Mouse (Mus musculus): ENCODE results near the gene Gm49368. TPM values are rescaled to one million over a fixed set of nuclear protein-coding genes. Genes with fewer than 3 reads are reported as not detected.

Gm49368 gene
- total and polyA plus RNA-seq, 2 experiments from 2014 or later = not detected

DNA sequence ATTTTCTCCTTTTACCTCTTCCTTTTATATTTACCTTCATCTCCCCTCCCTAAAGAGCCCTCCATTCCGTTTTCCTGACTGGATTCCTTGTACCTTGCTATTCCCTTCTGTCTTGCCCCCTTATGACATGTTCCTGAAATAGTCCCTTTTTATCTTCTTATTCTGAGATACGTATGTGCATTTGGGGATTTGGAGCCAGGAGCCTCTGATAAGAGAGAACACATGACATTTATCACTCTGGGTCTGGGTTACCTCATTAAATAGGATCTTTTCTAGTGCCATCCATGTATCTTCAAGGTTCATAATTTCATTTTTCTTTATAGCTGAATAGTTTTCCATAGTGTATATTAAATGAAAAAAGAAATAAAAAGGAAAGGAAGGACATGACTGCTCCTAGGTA lies 16.8 kb upstream of the Gm49368 start:
- Histone ChIP-seq H3K4me3 (ENCODE audit: low read depth, low read length) (no peak overlapping the region), H3K4me1 (ENCODE audit: control insufficient read depth, insufficient read depth) (0 out of 2 replicates have a peak, but pooled peaks cover 5% of the 10 kb centered on the region), H3K36me3 (replicated peaks; ENCODE audit: control insufficient read depth, insufficient read depth, low read length) (no peaks in the 10 kb centered on the region), H3K27ac (ENCODE audit: low read depth) (no peak overlapping the region), H3K4me2 (ENCODE audit: low read depth, low read length) (no peak overlapping the region), H3K9me3 (replicated peaks; ENCODE audit: control insufficient read depth, low read length) (no peaks in the 10 kb centered on the region), H3K27me3 (ENCODE audit: control insufficient read depth, insufficient read depth, low read length) (no peaks in the 10 kb centered on the region), H3K9ac (replicated peaks; ENCODE audit: low read depth, low read length) (no peak overlapping the region)
- DNase-seq (ENCODE audit: low spot score) = no peak
- no peak for TF ChIP-seq CTCF (IDR thresholded peaks at IDR 0.05; ENCODE audit: low read depth)
- WGBS = 15% methylated on average over 2 of the region's 2 CpGs
- ATAC-seq (ENCODE audit: insufficient read depth, low read depth) = no peak

- Histone ChIP-seq H3K9me3 (replicated peaks; ENCODE audit: control insufficient read depth, low read length) (no peaks in the 10 kb centered on the region), H3K9ac (replicated peaks; ENCODE audit: low read depth, low read length) (no peak overlapping the region), H3K27me3 (ENCODE audit: control insufficient read depth, insufficient read depth, low read length) (no peaks in the 10 kb centered on the region), H3K4me3 (ENCODE audit: low read depth, low read length) (no peak overlapping the region), H3K36me3 (replicated peaks; ENCODE audit: control insufficient read depth, insufficient read depth, low read length) (no peaks in the 10 kb centered on the region), H3K4me2 (ENCODE audit: low read depth, low read length) (no peak overlapping the region), H3K4me1 (ENCODE audit: control insufficient read depth, insufficient read depth) (0 out of 2 replicates have a peak, but pooled peaks cover 5% of the 10 kb centered on the region), H3K27ac (ENCODE audit: low read depth) (no peak overlapping the region)
- no peak for ATAC-seq (ENCODE audit: insufficient read depth, low read depth)
- WGBS = 79% methylated on average over 4 of the region's 4 CpGs
- DNase-seq (ENCODE audit: low spot score) = no peak
- TF ChIP-seq EP300 (IDR thresholded peaks at IDR 0.05; ENCODE audit: low read depth) = no peak
- TF ChIP-seq CTCF (IDR thresholded peaks at IDR 0.05; ENCODE audit: low read depth) = no peak
Measured at GRCm38 (mm10) chr7:128048819-128049218, 13.7 kb upstream of the Gm49368 start.

GRCm38 (mm10) chr7:128049254-128049653 lies 13.2 kb upstream of the Gm49368 start:
- Histone ChIP-seq H3K9ac (replicated peaks; ENCODE audit: low read depth, low read length) (no peak overlapping the region), H3K4me3 (ENCODE audit: low read depth, low read length) (no peak overlapping the region), H3K4me2 (ENCODE audit: low read depth, low read length) (no peak overlapping the region), H3K9me3 (replicated peaks; ENCODE audit: control insufficient read depth, low read length) (no peaks in the 10 kb centered on the region), H3K27me3 (ENCODE audit: control insufficient read depth, insufficient read depth, low read length) (no peaks in the 10 kb centered on the region), H3K36me3 (replicated peaks; ENCODE audit: control insufficient read depth, insufficient read depth, low read length) (no peaks in the 10 kb centered on the region), H3K4me1 (ENCODE audit: control insufficient read depth, insufficient read depth) (0 out of 2 replicates have a peak, but pooled peaks cover 5% of the 10 kb centered on the region), H3K27ac (ENCODE audit: low read depth) (no peak overlapping the region)
- TF ChIP-seq EP300 (IDR thresholded peaks at IDR 0.05; ENCODE audit: low read depth) (no peak), CTCF (IDR thresholded peaks at IDR 0.05; ENCODE audit: low read depth) (no peak)
- 59% methylated on average over 2 of the region's 2 CpGs for WGBS
- no peak for ATAC-seq (ENCODE audit: insufficient read depth, low read depth)
- no peak for DNase-seq (ENCODE audit: low spot score)

DNA sequence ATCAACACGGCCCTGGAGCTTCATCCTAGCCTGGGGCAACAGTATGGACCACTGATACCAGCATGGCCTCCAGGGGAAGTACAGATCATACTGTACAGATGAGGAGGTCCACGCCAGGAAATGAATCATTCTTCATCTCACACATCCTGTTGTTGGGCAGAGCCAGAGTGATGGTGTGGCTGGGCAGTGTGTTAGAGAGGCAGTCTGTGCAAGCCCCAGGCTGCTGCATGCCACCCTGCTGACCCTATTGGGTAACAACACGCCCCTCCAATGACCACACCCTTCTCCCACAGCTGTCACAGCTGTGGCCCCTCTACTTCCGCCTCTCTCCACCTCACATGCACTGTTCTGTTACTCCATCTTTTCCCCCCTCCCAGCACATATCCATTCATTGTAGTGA lies 11.7 kb upstream of the Gm49368 start:
- H3K27ac ChIP-seq (ENCODE audit: low read depth) = no peak overlapping the region
- H3K27me3 ChIP-seq (ENCODE audit: control insufficient read depth, insufficient read depth, low read length) = no peaks in the 10 kb centered on the region
- no peak for TF ChIP-seq EP300 (IDR thresholded peaks at IDR 0.05; ENCODE audit: low read depth)
- no peak for TF ChIP-seq CTCF (IDR thresholded peaks at IDR 0.05; ENCODE audit: low read depth)
- ATAC-seq (ENCODE audit: insufficient read depth, low read depth) (no peak), DNase-seq (ENCODE audit: low spot score) (no peak)
- H3K9me3 ChIP-seq (replicated peaks; ENCODE audit: control insufficient read depth, low read length) = no peaks in the 10 kb centered on the region
- H3K9ac ChIP-seq (replicated peaks; ENCODE audit: low read depth, low read length) = no peak overlapping the region
- 56% methylated on average over 4 of the region's 4 CpGs for WGBS
- no peaks in the 10 kb centered on the region for H3K36me3 ChIP-seq (replicated peaks; ENCODE audit: control insufficient read depth, insufficient read depth, low read length)
- no peak overlapping the region for H3K4me3 ChIP-seq (ENCODE audit: low read depth, low read length)
- H3K4me1 ChIP-seq (ENCODE audit: control insufficient read depth, insufficient read depth) = 0 out of 2 replicates have a peak, but pooled peaks cover 3% of the 10 kb centered on the region
- no peak overlapping the region for H3K4me2 ChIP-seq (ENCODE audit: low read depth, low read length)

GRCm38 (mm10) chr7:128053061-128053460 lies 9.4 kb upstream of the Gm49368 start:
- H3K36me3 ChIP-seq (replicated peaks; ENCODE audit: control insufficient read depth, insufficient read depth, low read length) = no peaks in the 10 kb centered on the region
- no peak for DNase-seq (ENCODE audit: low spot score)
- no peaks in the 10 kb centered on the region for H3K27me3 ChIP-seq (ENCODE audit: control insufficient read depth, insufficient read depth, low read length)

DNA sequence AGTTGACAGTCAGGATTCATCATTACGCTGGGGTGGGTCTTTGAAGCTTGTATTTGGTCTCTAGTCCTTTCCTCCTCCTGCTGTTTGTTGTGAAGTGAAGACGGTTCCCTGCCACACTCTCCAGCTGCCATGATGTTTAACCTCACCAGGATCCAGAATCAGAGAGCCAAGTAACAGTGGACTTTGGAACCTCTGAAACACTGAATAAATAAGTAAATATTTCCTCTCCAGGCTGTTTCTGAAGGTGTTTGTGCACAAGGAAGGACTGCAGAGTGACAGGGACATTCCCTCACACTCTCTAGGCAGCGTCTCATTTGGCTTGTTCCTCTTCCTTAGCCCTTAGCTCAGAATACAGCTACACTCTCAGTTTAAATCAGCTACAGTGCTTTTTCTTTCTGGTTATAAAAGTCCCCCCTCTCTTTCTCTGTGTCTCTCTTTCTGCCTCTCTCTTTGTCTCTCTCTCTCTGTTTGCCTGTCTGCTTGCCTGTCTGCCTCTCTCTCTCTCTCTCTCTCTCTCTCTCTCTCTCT lies 5.5 kb upstream of the Gm49368 start:
- Histone ChIP-seq H3K27ac (ENCODE audit: low read depth) (no peak overlapping the region), H3K36me3 (replicated peaks; ENCODE audit: control insufficient read depth, insufficient read depth, low read length) (no peaks in the 10 kb centered on the region), H3K27me3 (ENCODE audit: control insufficient read depth, insufficient read depth, low read length) (no peaks in the 10 kb centered on the region), H3K4me3 (ENCODE audit: low read depth, low read length) (no peak overlapping the region), H3K4me1 (ENCODE audit: control insufficient read depth, insufficient read depth) (no peaks in the 10 kb centered on the region), H3K9ac (replicated peaks; ENCODE audit: low read depth, low read length) (no peak overlapping the region), H3K4me2 (ENCODE audit: low read depth, low read length) (no peak overlapping the region), H3K9me3 (replicated peaks; ENCODE audit: control insufficient read depth, low read length) (no peaks in the 10 kb centered on the region)
- 65% methylated on average over 3 of the region's 3 CpGs for WGBS
- DNase-seq (ENCODE audit: low spot score) (no peak), ATAC-seq (ENCODE audit: insufficient read depth, low read depth) (no peak)
- TF ChIP-seq EP300 (IDR thresholded peaks at IDR 0.05; ENCODE audit: low read depth) (no peak), CTCF (IDR thresholded peaks at IDR 0.05; ENCODE audit: low read depth) (no peak)

More at GRCm38 (mm10) chr7:128053061-128053460, 9.4 kb upstream of the Gm49368 start:
- Histone ChIP-seq H3K9me3 (replicated peaks; ENCODE audit: control insufficient read depth, low read length) (no peaks in the 10 kb centered on the region), H3K9ac (replicated peaks; ENCODE audit: low read depth, low read length) (no peak overlapping the region), H3K4me1 (ENCODE audit: control insufficient read depth, insufficient read depth) (no peaks in the 10 kb centered on the region), H3K27ac (ENCODE audit: low read depth) (no peak overlapping the region), H3K4me3 (ENCODE audit: low read depth, low read length) (no peak overlapping the region), H3K4me2 (ENCODE audit: low read depth, low read length) (no peak overlapping the region)
- no peak for TF ChIP-seq CTCF (IDR thresholded peaks at IDR 0.05; ENCODE audit: low read depth)
- no peak for TF ChIP-seq EP300 (IDR thresholded peaks at IDR 0.05; ENCODE audit: low read depth)
- 74% methylated on average over 5 of the region's 5 CpGs for WGBS
- ATAC-seq (ENCODE audit: insufficient read depth, low read depth) = no peak

All from heart, postnatal 0 days (tissue).